Mouse (Mus musculus) bone marrow macrophage, adult 2 months (primary cell): ENCODE measurements around the gene Frat2. TPM values are rescaled to one million over a fixed set of nuclear protein-coding genes. Genes with fewer than 3 reads are reported as not detected.
"Not testable (repeated sequence)": the region's sequence is repeated elsewhere in the genome, so short reads cannot be mapped to it uniquely, and the experiment has no call there.

Source experiments
- H3K27ac ChIP-seq: 2 replicates; pipeline ENCODE4 v1.5.1; 2012; ENCODE audit warnings: low read depth, low read length; ENCODE audit not compliant: insufficient read depth
- H3K4me1 ChIP-seq: 2 replicates; pipeline ENCODE4 v1.6.1; 2012; ENCODE audit warnings: low read length; ENCODE audit not compliant: control insufficient read depth, insufficient read depth
- H3K4me3 ChIP-seq: 2 replicates; pipeline ENCODE4 v1.5.1; 2012; ENCODE audit warnings: mild to moderate bottlenecking, low read length, moderate library complexity; ENCODE audit not compliant: insufficient read depth
- CTCF ChIP-seq: IDR thresholded peaks from 2 replicates; pipeline ENCODE4 v1.5.1; 2012; ENCODE audit warnings: low read depth, mild to moderate bottlenecking, low read length, moderate library complexity
- POLR2A ChIP-seq: IDR thresholded peaks from 2 replicates; pipeline ENCODE4 v1.6.1; 2012; ENCODE audit warnings: mild to moderate bottlenecking, low read depth, low read length, borderline replicate concordance
- polyA plus RNA-seq: library from polyadenylated mRNA; stranded (reverse); fragments of >200 nt; gene quantifications from 2 replicates; pipeline ENCODE4 v1.2.4, GENCODE M21; 2012; ENCODE audit not compliant: missing spikeins, insufficient read depth, insufficient read length

The Frat2 gene
- 4.4 and 4.5 TPM in 2 replicates for polyA plus RNA-seq

DNA sequence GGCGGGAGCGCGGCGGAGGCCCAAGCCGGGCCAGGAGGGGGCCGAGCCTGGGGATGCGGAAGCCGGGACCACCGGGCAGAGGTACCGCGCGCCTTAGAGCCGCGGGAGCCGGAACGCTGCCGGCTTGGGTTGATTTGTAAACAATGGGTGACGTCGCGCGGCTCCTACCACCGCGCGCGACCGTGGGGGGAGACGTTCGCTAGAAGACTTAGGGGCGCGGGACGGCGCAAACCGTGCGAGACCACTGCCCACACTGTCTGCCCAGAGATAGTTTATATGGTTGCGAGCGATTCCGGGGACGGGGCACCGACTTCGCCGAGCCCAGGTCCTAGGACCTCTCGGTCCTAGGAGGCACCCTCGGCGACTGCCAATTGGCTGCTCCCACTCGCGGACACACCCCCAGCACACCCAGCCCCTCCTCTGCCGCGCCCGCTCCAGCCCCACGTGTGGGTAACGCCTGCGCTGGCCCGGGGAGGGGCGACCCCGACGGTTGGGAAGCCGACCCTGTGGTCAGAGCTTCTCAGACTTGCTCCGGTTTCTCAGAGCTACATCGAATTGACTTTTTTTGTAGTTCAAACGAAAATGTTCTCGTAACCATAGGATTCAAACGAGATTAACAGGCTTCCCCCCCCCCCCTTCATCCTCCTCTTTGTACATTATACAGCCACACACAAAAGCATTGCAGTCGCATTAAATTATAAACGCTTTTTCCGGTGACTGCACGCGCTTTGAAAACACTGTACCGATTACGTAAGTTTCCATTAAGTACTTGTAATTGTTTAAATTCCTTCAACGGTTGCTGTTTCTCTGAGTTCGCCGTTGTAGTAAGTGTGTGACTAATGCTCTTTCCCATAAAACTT, at the start of gene Frat2:
Gene Frat2, minus strand, starts transcription at position 141 of the 860 bp plus-strand sequence.
- Histone ChIP-seq H3K4me3 (peak within 1 kb of the TSS; percentile 91), H3K4me1 (peaks cover 8% of the 10 kb centered on the region), H3K27ac (peak within 1 kb of the TSS; percentile 97)
- no peak for TF ChIP-seq POLR2A
- no peak for TF ChIP-seq CTCF

DNA sequence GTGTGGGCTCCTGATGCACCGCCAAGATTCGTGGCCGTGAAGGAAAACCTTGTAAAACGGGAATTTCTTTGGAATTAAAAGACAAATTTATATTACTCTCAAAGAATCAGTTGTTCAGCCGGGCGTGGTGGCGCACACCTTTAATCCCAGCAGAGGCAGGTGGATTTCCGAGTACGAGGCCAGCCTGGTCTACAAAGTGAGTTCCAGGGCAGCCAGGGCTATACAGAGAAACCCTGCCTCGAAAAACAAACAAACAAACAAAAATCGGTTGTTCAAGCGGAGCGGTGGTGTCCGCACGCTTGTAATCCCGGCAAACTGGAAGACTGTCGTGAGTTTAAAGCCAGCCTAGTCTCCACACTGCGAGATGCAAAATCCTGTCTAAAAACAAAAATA, 48.4 kb upstream of the Frat2 start:
- peak overlapping the region; percentile 86 for H3K4me3 ChIP-seq
- no peak overlapping the region for H3K27ac ChIP-seq
- TF ChIP-seq POLR2A (no peak), CTCF (no peak)
- peaks cover 22% of the 10 kb centered on the region for H3K4me1 ChIP-seq

DNA sequence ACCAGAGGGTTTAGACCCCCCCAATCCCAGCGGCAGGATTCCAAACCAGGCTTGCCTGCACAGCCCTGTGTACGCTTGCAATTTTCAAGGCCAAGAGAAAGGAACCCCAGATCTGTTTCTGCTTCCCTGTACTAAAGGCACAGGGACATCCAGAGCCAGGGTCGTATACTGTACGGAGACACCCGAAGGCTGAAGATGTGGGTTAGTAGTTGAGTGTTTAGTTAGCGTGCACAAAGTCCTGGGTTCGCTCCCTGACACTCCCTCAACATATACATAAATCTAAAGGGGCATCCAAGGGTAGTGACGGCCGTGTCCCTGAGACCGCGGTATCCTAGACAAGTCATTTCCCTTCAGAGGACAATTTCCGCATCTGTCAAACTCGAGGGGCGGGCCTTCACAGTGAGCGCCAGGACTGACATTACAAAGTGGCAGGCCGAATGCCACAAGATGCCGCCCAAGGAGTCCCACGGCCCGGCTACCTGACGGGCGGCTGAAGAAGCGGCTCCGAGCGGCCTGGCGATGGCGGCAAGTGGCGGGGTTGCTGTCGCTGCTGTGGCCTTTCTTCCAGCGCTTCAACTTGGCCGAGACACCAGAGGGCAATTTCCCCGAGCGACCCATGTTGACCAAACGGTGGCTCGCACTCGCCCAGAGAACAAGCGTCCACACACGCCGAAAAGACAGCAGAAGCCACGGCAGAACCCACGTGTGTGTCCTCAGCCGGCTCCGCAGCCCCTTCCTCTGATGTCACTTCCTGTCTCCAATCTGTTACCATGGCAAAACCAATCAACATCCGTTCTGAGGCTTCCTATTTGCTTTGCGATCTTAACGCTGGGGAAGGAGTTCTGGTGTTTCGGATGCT, 47.8 kb upstream of the Frat2 start, which contains the start of gene Rrp12:
Gene Rrp12, minus strand, starts transcription at position 714 of the 859 bp plus-strand sequence.
- peak within 1 kb of the TSS; percentile 45 for H3K27ac ChIP-seq

DNA sequence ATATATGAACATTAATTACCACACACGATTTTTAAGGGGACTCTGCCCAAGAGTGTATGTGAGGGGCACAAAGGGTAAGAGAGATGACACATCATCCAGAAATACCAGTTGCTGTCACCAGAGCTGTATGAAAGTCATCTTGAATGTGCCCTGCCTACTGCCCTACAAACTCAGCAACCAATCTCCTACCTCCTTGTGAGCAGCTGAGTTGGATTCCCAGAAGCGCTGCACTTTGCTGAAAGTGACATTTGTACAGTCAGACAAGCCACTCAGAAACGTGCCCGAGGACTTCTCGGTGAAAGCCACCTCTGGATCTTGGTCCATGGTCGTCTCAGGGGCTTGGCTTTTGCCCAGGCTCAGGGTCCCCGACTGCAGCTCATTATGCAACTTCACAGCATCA, 47.0 kb upstream of the Frat2 start:
- peak overlapping the region; percentile 86 for H3K4me3 ChIP-seq
- H3K4me1 ChIP-seq: peaks cover 11% of the 10 kb centered on the region
- TF ChIP-seq POLR2A: no peak
- TF ChIP-seq CTCF: no peak
- H3K27ac ChIP-seq: peak overlapping the region; percentile 45

More for the DNA sequence above, 47.8 kb upstream of the Frat2 start, which contains the start of gene Rrp12:
- Histone ChIP-seq H3K4me1 (peaks cover 16% of the 10 kb centered on the region), H3K4me3 (peak within 1 kb of the TSS; percentile 86)
- TF ChIP-seq POLR2A (no peak), CTCF (peak; percentile 8; the same call in 1 of the 2 replicates)

DNA sequence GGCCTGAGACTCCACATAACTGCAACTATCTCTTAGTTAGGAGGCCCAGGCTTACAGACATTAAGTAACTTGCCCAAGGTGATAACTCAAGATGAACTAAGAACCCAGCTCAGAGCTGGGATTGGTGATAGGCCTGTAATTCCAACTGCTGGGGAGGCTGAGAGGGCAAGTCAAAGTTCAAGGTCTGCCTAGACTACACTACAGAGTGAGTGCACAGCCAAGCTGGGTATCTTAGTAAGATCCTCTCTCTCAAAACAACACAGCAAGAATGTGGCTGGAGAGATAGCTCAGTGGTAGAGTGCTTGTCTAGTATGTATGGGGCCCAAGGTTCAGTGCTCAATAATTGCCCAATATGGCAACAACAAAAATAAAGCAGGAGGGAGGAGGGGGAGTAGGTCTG, 40.3 kb upstream of the Frat2 start:
- no peak overlapping the region for H3K27ac ChIP-seq
- no peak for TF ChIP-seq CTCF
- TF ChIP-seq POLR2A: no peak
- no peak overlapping the region for H3K4me3 ChIP-seq

DNA sequence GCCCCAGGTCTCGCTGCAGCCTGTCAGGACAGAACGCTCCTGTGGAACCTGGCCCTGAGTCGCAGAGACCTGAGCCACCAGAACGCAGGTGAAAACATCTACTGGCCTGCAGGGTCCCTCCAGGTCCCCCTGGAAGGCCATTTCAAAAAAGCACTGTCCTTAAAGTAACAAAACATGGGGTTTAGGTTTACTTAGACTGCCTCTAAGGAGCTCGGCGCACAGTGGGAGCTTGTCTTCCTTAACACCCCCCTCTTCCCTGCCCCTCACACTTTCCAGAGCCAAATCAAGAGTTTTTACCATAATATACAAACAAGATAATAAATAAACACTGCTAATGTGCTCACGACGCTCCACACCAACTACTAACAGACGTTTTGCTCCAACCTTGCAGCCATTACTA, 36.0 kb upstream of the Frat2 start:
- H3K27ac ChIP-seq: no peak overlapping the region
- H3K4me3 ChIP-seq: no peak overlapping the region
- TF ChIP-seq POLR2A: no peak
- no peak for TF ChIP-seq CTCF
- no peaks in the 10 kb centered on the region for H3K4me1 ChIP-seq

More for the DNA sequence above, 40.3 kb upstream of the Frat2 start:
- no peaks in the 10 kb centered on the region for H3K4me1 ChIP-seq

DNA sequence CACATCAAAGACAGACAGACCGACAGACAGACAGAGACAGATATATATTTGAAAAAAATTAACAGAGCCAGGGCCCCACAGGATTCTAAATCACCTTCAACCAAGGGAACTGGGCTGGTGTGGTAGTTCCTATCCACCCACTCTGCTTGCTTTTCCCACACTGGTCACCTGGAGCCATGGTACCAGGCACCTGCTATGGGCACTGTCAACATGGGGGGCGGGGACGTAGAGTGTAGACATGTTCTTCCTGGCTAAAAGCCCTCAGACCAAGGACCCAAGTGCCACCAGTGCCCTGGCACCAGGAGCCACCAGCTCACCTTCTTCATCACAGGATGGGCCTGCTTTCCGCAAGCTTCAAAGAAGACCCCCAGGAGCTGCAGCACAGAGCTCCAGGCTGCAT, 33.9 kb upstream of the Frat2 start:
- H3K4me3 ChIP-seq: no peak overlapping the region
- no peaks in the 10 kb centered on the region for H3K4me1 ChIP-seq
- H3K27ac ChIP-seq: no peak overlapping the region
- no peak for TF ChIP-seq POLR2A
- TF ChIP-seq CTCF: no peak

DNA sequence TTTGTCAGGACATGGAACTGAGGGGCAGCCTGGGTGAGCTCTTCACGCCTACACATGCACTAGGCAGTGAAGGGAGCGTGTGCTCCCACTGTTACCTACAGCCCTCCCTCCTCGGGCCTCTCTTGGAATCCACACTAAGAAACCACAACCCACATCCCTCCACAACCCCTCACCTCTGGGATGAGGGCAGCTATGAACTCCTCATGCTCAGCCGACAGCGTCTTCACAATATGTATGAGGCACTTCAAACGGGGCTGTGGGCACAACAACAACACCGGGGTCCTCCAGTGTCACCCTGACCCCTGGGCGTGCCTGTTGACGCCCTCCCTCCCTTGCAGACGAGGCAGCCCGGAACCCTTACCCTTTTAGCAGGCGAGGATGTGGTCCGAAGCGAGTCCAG, 26.4 kb upstream of the Frat2 start:
- Histone ChIP-seq H3K4me1 (no peaks in the 10 kb centered on the region), H3K27ac (no peak overlapping the region), H3K4me3 (no peak overlapping the region)
- TF ChIP-seq POLR2A: no peak
- TF ChIP-seq CTCF: no peak

DNA sequence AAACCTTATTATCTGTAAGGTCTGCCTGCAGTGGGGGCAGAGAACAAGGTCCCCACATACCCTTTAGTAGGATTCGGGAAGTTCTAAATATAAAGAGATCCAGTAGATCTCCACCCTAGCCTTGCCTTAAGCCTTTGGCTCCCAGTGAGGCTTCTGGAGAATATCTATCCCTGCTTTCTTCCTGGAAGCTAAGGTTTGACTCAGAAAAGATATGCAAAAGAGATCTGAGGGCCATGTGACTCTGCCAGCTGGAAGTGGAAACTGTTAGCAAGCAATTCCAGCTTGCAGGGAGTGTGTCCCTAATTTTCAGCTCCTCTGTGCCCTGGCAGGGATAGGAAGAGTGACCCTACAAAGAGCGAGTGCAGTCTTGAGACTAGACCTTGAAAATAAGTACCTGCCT, 24.4 kb upstream of the Frat2 start:
- Histone ChIP-seq H3K4me3 (no peak overlapping the region), H3K4me1 (no peaks in the 10 kb centered on the region), H3K27ac (no peak overlapping the region)
- no peak for TF ChIP-seq POLR2A
- TF ChIP-seq CTCF: no peak

DNA sequence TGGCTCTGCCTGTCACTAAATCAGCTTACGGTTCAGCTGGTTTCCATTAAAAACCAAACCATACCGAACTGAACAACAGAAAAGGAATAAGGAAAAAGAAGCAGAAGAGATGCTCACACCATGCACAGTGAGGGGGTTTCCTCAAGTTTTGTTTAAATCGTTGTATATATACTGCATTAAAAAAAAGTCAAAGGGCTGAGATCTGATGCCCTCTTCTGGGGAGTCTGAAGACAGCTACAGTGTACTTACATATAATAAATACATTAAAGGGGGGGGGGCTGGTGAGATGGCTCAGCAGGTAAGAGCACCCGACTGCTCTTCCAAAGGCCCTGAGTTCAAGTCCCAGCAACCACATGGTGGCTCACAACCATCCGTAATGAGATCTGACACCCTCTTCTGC, 22.0 kb upstream of the Frat2 start:
- H3K4me3 ChIP-seq, H3K4me1 ChIP-seq, H3K27ac ChIP-seq: not testable (repeated sequence)
